Mouse (Mus musculus) myocyte (in vitro differentiated cells): ENCODE measurements around the gene Ssc5d. TPM values are rescaled to one million over a fixed set of nuclear protein-coding genes. Genes with fewer than 3 reads are reported as not detected.
A peak's percentile ranks its signal among the peaks of the same experiment; 100 is the strongest.

Experiments used
- H3K27me3 ChIP-seq: one replicate; pipeline ENCODE4 v1.6.1; 2011; ENCODE audit not compliant: control insufficient read depth, insufficient read depth, insufficient read length
- H3K36me3 ChIP-seq: one replicate; pipeline ENCODE4 v1.6.1; 2011; ENCODE audit not compliant: control insufficient read depth, insufficient read depth
- H3K4me2 ChIP-seq: one replicate; pipeline ENCODE4 v1.6.1; 2011; ENCODE audit warnings: low read depth, control low read depth
- H3K4me3 ChIP-seq: one replicate; pipeline ENCODE4 v1.5.1; 2011; ENCODE audit warnings: mild to moderate bottlenecking, control low read depth, moderate library complexity
- H3K79me2 ChIP-seq: one replicate; pipeline ENCODE4 v1.6.1; 2011; ENCODE audit not compliant: control insufficient read depth, insufficient read depth
- H3ac ChIP-seq: one replicate; pipeline ENCODE4 v1.6.1; 2011; ENCODE audit not compliant: control insufficient read depth, insufficient read length
- CEBPB ChIP-seq: IDR thresholded peaks from 2 replicates; pipeline ENCODE4 v1.6.1; 2011; ENCODE audit warnings: mild to moderate bottlenecking, moderate library complexity; ENCODE audit not compliant: poor library complexity, insufficient read depth, severe bottlenecking
- E2F4 ChIP-seq: IDR thresholded peaks from one replicate; pipeline ENCODE4 v1.6.1; 2011; ENCODE audit warnings: mild to moderate bottlenecking, control low read depth, moderate library complexity; ENCODE audit not compliant: insufficient read depth
- MAX ChIP-seq: IDR thresholded peaks from one replicate; pipeline ENCODE4 v1.6.1; 2011; ENCODE audit warnings: low read depth, mild to moderate bottlenecking, control low read depth
- MYOD1 ChIP-seq, 3 experiments: IDR thresholded peaks; one replicate each; pipeline ENCODE4 v1.6.1; 2011; ENCODE audit warnings: control low read depth in 2 of 3, low read depth in 2 of 3, mild to moderate bottlenecking in 2 of 3, moderate library complexity in 1 of 3; ENCODE audit not compliant: insufficient read length in 2 of 3, control insufficient read depth in 1 of 3
- MYOG ChIP-seq, 3 experiments: IDR thresholded peaks; one replicate each; pipeline ENCODE4 v1.6.1; 2011; ENCODE audit warnings: control low read depth in 2 of 3, low read depth in 2 of 3, mild to moderate bottlenecking in 2 of 3; ENCODE audit not compliant: insufficient read length in 2 of 3, control insufficient read depth in 1 of 3, insufficient read depth in 1 of 3
- POLR2A ChIP-seq: IDR thresholded peaks from one replicate; pipeline ENCODE4 v1.6.1; 2011; ENCODE audit warnings: low read depth, mild to moderate bottlenecking, control low read depth, moderate library complexity; ENCODE audit not compliant: insufficient read length
- POLR2AphosphoS2 ChIP-seq: IDR thresholded peaks from one replicate; pipeline ENCODE4 v1.6.1; 2011; ENCODE audit warnings: low read depth, control low read depth; ENCODE audit not compliant: insufficient read length
- REST ChIP-seq: IDR thresholded peaks from one replicate; pipeline ENCODE4 v1.6.1; 2011; ENCODE audit warnings: mild to moderate bottlenecking, control low read depth, moderate library complexity; ENCODE audit not compliant: insufficient read depth, insufficient read length
- SRF ChIP-seq: IDR thresholded peaks from one replicate; pipeline ENCODE4 v1.6.1; 2011; ENCODE audit warnings: low read depth; ENCODE audit not compliant: control insufficient read depth, insufficient read length
- TCF12 ChIP-seq: IDR thresholded peaks from one replicate; pipeline ENCODE4 v1.6.1; 2011; ENCODE audit warnings: mild to moderate bottlenecking, control low read depth; ENCODE audit not compliant: poor library complexity, insufficient read depth, severe bottlenecking
- TCF3 ChIP-seq: IDR thresholded peaks from one replicate; pipeline ENCODE4 v1.6.1; 2011; ENCODE audit warnings: low read depth, control low read depth; ENCODE audit not compliant: insufficient read length
- USF1 ChIP-seq: IDR thresholded peaks from one replicate; pipeline ENCODE4 v1.6.1; 2011; ENCODE audit warnings: low read depth, mild to moderate bottlenecking, control low read depth, moderate library complexity
- polyA plus RNA-seq: library from polyadenylated mRNA; unstranded; fragments of >200 nt; fragmentation: generic; extraction: Trizol; gene quantifications from one replicate; pipeline ENCODE4 v1.2.1, GENCODE M21; 2012; ENCODE audit warnings: missing spikeins

Ssc5d gene
- polyA plus RNA-seq, 1 experiment: 13.6 TPM

DNA sequence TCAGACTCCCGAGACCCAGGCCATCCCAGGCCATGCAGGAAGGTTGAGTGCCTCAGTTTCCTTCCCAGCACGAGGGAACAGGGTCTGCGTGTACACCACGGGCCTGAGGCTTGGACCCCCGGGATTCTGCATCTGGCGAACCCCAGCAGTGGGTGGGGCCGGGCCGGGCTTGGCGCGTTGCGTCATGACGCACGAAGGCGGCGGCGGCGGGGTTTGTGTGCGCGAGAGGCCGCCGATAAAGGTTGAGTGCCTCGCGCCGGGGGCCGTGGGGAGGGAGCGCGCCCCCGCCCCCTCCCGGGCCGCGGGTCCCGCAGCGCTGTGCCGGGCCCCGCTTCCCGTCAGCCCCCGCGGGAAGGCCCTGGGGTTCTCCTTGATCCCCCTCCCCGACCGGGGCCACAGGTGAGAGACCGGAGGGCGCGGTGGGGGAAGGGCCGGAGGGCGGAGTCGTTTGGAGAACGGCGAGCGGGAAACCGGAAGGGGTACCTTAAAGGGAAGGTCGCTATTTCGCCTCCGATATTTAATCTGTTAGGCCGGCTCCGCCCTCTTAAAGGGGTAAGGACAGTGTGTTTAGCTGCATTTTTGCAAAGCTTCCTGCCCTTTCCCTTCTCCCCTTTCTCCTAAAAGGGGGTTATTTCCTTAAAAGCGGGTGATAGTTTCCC is 10.4 kb upstream of the Ssc5d start, which contains the start of gene Zfp628:
Gene Zfp628 (plus strand): TSS at position 211 of the 659 bp plus-strand sequence.
- H3K27me3 ChIP-seq: peaks cover 5% of the 10 kb centered on the region
- H3K36me3 ChIP-seq: no peaks in the 10 kb centered on the region
- peak within 1 kb of the TSS; percentile 78 for H3ac ChIP-seq
- peak within 1 kb of the TSS; percentile 82 for H3K4me3 ChIP-seq
- TF ChIP-seq POLR2AphosphoS2: peak; percentile 93
- TF ChIP-seq MYOG (IDR thresholded peaks at IDR 0.05; ENCODE audit: control insufficient read depth in 1 of 3, insufficient read depth in 1 of 3, insufficient read length in 2 of 3, low read depth in 2 of 3): peak in 1 of 3 experiments; percentile 6
- peak; percentile 90 for TF ChIP-seq POLR2A
- TF ChIP-seq MYOD1 (IDR thresholded peaks at IDR 0.05; ENCODE audit: control insufficient read depth in 1 of 3, insufficient read length in 2 of 3, low read depth in 2 of 3): no peak
- TF ChIP-seq SRF: peak; percentile 86
- no peak for TF ChIP-seq USF1
- no peak for TF ChIP-seq E2F4
- no peak for TF ChIP-seq TCF3
- peaks cover 19% of the 10 kb centered on the region for H3K79me2 ChIP-seq
- H3K4me2 ChIP-seq: peak within 1 kb of the TSS; percentile 80

DNA sequence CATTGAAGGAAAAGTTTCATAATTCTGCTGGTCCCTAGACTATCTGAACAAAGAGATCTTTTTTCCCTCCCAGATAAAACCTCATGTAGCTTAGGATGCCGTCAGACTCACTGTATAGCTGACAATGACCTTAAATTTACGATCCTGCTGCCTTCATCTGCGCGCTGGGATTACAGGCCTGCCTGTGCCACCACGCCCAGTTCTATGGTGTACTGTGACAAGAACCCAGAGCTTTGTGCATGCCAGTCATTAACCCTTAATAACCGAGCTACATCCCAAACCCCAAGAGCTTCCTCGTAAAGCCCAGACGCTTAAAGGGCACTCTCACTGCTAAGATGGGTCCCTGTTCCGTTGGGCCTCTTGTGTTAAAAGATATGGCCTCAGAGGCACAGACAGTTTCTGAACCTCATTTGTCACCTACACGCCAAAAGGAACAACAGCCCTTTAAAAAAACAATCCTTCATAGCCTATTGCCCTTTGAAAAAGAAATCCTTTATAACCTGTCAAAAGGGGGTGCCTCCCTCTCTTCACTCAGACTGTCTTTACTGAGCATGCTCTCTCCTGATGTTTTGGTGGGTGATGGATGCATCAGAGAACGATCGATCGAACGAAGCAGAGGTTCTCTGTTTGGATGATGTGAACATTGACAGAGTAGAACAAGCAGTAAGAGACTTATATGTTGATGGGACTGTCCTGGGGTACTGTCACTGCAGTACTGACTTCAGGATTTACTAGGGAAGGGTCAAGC is 9.7 kb upstream of the Ssc5d start:
- peaks cover 19% of the 10 kb centered on the region for H3K79me2 ChIP-seq
- TF ChIP-seq TCF3 (no peak), CEBPB (no peak), POLR2AphosphoS2 (no peak)
- H3K36me3 ChIP-seq: no peaks in the 10 kb centered on the region
- H3ac ChIP-seq: peak overlapping the region; percentile 78
- peak overlapping the region; percentile 75 for H3K4me2 ChIP-seq
- H3K4me3 ChIP-seq: peak overlapping the region; percentile 82
- H3K27me3 ChIP-seq: no peaks in the 10 kb centered on the region

DNA sequence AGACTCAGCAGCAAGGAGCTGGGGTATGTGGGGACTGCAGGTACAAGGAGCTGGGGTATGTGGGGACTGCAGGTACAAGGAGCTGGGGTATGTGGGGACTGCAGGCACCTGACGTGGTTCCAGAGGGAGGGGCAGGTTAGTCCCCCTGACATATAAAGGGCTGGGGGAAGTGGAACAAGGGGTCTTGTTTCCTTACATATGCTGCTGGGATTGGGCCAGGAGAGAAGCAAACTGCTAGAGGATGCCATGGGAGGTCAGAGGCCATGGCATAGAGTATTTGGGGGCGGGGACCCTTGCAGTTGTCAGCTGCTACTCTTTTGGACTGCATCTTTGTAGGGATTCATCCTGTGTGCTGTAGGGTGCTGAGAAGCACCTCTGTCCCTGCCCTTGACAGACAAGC is 8.1 kb upstream of the Ssc5d start:
- TF ChIP-seq POLR2AphosphoS2 (no peak), E2F4 (no peak), MYOD1 (IDR thresholded peaks at IDR 0.05; ENCODE audit: control insufficient read depth in 1 of 3, insufficient read length in 2 of 3, low read depth in 2 of 3) (no peak), REST (no peak), TCF3 (no peak), POLR2A (no peak), SRF (no peak), MAX (no peak), CEBPB (no peak), MYOG (IDR thresholded peaks at IDR 0.05; ENCODE audit: control insufficient read depth in 1 of 3, insufficient read depth in 1 of 3, insufficient read length in 2 of 3, low read depth in 2 of 3) (no peak), USF1 (no peak)
- no peak overlapping the region for H3K4me2 ChIP-seq
- H3K79me2 ChIP-seq: peaks cover 19% of the 10 kb centered on the region
- no peaks in the 10 kb centered on the region for H3K27me3 ChIP-seq
- H3K4me3 ChIP-seq: no peak overlapping the region
- no peaks in the 10 kb centered on the region for H3K36me3 ChIP-seq
- no peak overlapping the region for H3ac ChIP-seq

DNA sequence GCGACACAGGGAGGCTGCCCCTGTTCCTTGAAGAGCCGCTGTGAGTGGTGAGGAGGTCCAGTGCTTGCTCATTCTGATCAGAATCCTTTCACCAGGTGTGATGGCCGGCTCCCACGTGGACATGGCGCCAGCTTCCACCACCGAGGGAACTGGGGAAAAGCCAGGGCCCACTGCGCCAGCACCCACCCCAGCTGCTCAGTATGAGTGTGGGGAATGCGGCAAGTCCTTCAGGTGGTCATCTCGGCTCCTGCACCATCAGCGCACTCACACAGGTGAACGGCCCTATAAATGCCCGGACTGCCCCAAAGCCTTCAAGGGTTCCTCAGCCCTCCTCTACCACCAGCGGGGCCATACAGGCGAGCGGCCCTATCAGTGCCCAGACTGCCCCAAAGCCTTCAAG is 6.9 kb upstream of the Ssc5d start:
- Histone ChIP-seq H3K4me3 (no peak overlapping the region), H3ac (no peak overlapping the region), H3K36me3 (no peaks in the 10 kb centered on the region), H3K4me2 (no peak overlapping the region), H3K79me2 (peaks cover 19% of the 10 kb centered on the region), H3K27me3 (no peaks in the 10 kb centered on the region)
- TF ChIP-seq E2F4: no peak

DNA sequence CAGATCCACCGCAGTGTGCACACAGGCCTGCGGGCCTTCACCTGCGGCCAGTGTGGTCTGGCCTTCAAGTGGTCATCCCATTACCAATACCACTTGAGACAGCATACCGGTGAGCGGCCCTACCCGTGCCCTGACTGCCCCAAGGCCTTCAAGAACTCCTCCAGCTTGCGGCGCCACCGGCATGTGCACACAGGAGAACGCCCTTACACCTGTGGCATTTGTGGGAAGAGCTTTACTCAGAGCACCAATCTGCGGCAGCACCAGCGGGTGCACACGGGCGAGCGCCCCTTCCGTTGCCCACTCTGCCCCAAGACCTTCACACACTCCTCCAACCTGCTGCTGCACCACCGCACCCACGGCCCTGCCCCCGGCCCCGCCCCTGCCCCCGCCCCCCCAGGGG is 6.5 kb upstream of the Ssc5d start:
- Histone ChIP-seq H3K79me2 (peaks cover 19% of the 10 kb centered on the region), H3ac (no peak overlapping the region), H3K36me3 (no peaks in the 10 kb centered on the region), H3K27me3 (no peaks in the 10 kb centered on the region), H3K4me2 (no peak overlapping the region), H3K4me3 (no peak overlapping the region)
- TF ChIP-seq E2F4 (no peak), USF1 (no peak), MYOG (IDR thresholded peaks at IDR 0.05; ENCODE audit: control insufficient read depth in 1 of 3, insufficient read depth in 1 of 3, insufficient read length in 2 of 3, low read depth in 2 of 3) (no peak), MAX (no peak), POLR2A (no peak), MYOD1 (IDR thresholded peaks at IDR 0.05; ENCODE audit: control insufficient read depth in 1 of 3, insufficient read length in 2 of 3, low read depth in 2 of 3) (no peak), TCF12 (no peak), REST (no peak), POLR2AphosphoS2 (no peak), TCF3 (no peak), CEBPB (no peak), SRF (no peak)
